Mouse (Mus musculus) c-Kit-negative CD71-positive TER-119-positive erythroid progenitor cells, embryonic 14.5 days (primary cell): Measurements from ENCODE around the gene Gm20696.

ENCODE experiments used
- DNase-seq: peaks from one replicate; pipeline ENCODE4 v3.0.0-alpha.2; 2013; ENCODE audit warnings: low read depth, low spot score

Gene Gm20696

GRCm38 (mm10) chr6:99359765-99360499, 306.7 kb downstream of the Gm20696 start:
- DNase-seq = no peak

- no peak for DNase-seq
Measured at GRCm38 (mm10) chr6:99359036-99359698, 307.4 kb downstream of the Gm20696 start.

- no peak for DNase-seq
Measured at GRCm38 (mm10) chr6:99357931-99358330, 308.7 kb downstream of the Gm20696 start.

- DNase-seq = no peak
Measured at GRCm38 (mm10) chr6:99354338-99354737, 312.3 kb downstream of the Gm20696 start.

- no peak for DNase-seq
Measured at GRCm38 (mm10) chr6:99353441-99353840, 313.2 kb downstream of the Gm20696 start.

- DNase-seq = no peak
Measured at GRCm38 (mm10) chr6:99350566-99350965, 316.0 kb downstream of the Gm20696 start.

- DNase-seq = no peak
Measured at GRCm38 (mm10) chr6:99350156-99350555, 316.4 kb downstream of the Gm20696 start.

- no peak for DNase-seq
Measured at GRCm38 (mm10) chr6:99347836-99348235, 318.8 kb downstream of the Gm20696 start.

- DNase-seq = no peak
Measured at GRCm38 (mm10) chr6:99344966-99345365, 321.6 kb downstream of the Gm20696 start.

- no peak for DNase-seq
Measured at GRCm38 (mm10) chr6:99344357-99344756, 322.2 kb downstream of the Gm20696 start.

- DNase-seq = no peak
Measured at GRCm38 (mm10) chr6:99343815-99344214, 322.8 kb downstream of the Gm20696 start.

GRCm38 (mm10) chr6:99342416-99342815, 324.2 kb downstream of the Gm20696 start:
- no peak for DNase-seq

GRCm38 (mm10) chr6:99340902-99341301, 325.7 kb downstream of the Gm20696 start:
- no peak for DNase-seq

- DNase-seq = no peak
Measured at GRCm38 (mm10) chr6:99339986-99340721, 326.4 kb downstream of the Gm20696 start.

GRCm38 (mm10) chr6:99339343-99339620, 327.3 kb downstream of the Gm20696 start:
- DNase-seq = no peak

- DNase-seq = no peak
Measured at GRCm38 (mm10) chr6:99338593-99339342, 327.8 kb downstream of the Gm20696 start.

GRCm38 (mm10) chr6:99338174-99338573, 328.4 kb downstream of the Gm20696 start:
- no peak for DNase-seq

GRCm38 (mm10) chr6:99337575-99337974, 329.0 kb downstream of the Gm20696 start:
- DNase-seq = no peak

GRCm38 (mm10) chr6:99336191-99336590, 330.4 kb downstream of the Gm20696 start:
- no peak for DNase-seq

GRCm38 (mm10) chr6:99335174-99335830, 331.3 kb downstream of the Gm20696 start:
- DNase-seq = no peak

- DNase-seq = no peak
Measured at GRCm38 (mm10) chr6:99334255-99334654, 332.3 kb downstream of the Gm20696 start.
